Mouse (Mus musculus) adipocyte (in vitro differentiated cells): Measurements from ENCODE around the gene Dnajc16.
A peak's percentile ranks its signal among the peaks of the same experiment; 100 is the strongest.

Experiments
- DNase-seq: peaks from one replicate; pipeline ENCODE4 v3.0.0-alpha.2; 2016; ENCODE audit warnings: low spot score

The Dnajc16 gene

DNA sequence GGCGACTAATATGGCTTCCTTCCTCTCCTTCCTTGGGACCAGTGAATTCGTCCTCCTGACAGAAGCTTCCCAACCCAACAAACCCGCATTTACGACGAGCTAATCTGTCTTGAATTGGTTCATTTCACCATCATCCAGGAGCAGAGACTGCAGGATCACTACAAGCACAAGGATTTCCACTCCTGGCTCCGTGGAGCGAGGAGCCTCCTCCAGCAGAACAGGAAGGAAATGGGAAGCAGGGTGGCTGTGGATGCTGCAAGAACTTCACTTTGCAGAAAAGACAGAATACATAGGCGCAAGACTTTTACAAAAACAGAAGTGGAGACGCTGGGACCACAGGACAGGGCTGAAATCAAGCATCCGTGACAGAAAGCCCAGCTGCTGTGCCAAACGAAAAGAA, 66.1 kb downstream of the Dnajc16 start:
- DNase-seq = no peak

DNA sequence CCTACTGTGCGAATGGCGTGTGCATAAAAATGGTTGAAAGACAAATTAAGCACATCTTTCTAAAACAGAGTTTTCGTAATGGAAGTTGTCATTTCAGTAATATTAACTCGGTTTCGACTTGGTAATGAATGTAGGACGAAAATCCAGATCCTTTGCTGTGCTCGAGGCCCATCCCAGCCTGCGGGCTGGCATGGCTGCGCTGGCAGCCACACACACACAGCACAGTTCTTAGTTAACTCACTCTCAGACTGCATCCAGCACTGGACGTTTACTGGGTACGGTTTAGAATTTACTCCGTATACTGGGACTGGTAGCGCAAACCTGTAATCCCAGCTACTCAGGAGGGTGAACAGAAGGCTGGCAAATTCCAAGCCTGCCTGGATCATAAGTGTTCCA, 67.1 kb downstream of the Dnajc16 start:
- DNase-seq = no peak

DNA sequence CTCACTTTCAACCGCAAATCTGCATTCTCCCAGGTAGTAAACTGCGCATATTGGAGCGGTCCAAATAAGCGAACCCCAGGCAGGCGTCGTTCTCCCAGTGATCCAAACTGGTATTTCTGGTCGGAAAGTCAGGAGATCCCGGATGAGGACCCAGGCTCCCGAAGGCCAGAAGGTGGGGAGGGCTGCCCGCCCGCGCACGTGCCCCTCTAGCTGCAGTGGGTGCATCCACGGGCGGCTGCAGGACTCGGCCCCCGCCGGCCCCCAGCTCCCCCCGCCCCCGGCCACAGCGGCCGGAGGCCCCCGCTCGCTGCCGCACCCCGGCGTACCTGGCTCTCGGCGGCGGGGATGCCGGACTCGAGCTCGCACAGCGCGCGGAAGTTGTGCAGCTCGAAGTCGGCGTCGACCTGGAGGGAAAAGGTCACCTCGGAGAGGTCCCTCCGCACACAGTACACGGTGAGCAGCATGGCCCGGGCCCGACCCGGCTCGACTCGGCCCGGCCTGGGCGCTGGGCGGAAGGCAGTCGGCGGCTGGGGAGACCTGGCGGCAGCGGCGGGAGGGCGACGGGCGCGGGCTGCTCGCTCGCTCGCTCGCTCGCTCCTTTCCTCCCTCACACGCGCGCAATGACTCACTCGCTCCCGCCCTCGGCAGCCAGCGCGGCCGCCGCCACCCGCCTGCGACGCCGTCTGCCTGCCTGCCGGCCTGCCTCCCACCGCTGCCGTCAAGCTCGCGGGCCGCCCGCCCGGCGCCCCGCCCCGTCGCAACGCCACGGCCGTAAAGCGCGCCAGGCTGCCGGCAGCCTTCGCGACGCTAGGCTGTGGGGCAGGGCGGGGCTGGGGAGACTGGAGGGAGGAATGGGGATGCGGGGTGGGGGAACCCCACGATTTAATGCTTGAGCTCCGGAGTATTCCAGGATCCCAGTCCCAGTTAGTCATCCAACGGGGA, 67.7 kb downstream of the Dnajc16 start, which contains the start of gene Ddi2:
Ddi2 (minus strand) TSS at position 689 of the 942 bp plus-strand sequence.
- DNase-seq = peak; percentile 81

DNA sequence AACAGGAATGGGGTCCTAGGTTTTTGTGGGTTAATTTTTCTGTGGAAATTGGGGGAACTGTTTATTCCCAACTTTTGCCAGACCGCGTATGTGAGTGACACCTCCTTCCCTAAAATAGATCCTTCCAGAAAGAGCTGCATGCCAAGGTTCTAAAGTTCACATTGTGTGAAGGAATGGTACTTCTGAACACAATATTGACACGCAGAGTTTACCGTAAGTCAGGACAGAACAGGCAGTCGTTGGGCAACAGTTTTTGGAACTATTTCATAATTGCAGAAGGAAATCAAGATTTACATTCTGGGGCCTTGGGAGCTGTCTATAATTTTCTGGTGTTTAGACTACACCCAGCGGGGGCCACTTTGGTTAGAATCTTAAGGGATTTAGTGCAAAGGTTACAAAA, 68.8 kb downstream of the Dnajc16 start:
- DNase-seq = peak; percentile 82

DNA sequence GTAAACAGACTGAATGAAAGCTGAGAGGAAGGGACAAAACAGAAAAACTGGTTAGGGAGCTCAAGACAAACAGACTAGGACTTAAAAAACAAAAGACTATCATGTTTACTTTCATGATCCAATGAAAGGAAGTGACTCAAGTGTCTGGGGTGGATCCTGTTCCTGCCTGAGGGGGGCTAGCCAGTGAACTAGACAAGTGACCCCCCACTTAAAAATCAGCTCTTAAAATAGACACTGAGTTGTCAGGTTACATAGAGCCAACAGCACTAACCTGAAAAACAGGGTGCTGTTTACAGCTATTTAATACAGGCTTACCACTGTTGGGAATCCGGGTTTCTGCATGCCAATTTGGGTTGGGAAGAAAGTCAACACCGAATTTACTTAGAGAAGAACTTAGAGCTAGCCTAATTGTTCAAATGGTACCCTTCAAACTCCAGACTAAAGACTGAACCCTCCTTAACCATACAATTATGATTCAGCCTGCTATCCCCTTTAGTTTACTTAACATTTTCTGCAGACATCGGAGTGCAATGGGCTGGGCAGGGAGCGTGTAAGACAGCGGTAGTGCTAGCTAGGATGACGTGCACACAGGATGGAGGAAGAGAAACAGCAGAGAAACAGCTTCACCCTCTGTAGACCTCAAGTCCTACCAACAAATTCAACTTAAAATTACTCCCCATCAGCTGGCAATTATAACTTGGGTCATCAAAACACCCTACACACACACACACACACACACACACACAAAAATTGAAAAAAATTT, 69.8 kb downstream of the Dnajc16 start:
- DNase-seq = no peak

DNA sequence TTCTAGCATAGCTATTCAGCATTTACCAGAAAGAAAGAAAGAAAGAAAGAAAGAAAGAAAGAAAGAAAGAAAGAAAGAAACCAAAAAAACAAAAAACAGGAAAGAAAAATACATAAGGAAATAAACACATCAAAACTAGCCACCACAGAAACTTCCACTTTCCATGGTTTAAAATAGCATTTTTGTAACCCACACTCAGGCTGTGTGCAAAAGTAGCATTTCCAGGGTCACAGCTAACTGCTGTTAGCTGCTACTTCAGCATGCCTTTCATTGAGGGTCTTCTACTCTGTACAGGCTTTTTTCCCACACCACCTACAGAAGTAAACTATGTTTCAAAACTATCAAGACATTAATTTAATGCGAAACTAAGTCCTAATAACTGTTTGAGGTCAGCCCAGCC, 71.4 kb downstream of the Dnajc16 start:
- DNase-seq = no peak

DNA sequence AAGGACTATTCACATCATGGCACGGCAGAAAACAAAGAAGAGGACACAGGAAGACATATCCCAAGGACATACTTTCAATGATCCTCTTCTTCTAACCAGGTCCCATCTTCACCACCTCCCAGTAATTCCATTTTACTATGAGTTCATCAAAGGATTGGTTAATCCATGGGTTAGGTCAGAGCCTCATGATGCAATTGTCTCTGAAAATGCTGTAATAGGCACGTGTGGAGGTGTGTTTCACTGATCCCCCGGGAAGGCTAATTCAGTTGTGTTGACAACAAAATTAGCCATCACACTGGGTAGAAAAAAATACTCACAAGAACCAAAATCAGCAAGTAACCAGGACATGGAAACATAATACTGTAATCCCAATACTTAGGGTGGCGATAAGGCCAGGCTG, 73.1 kb downstream of the Dnajc16 start:
- peak; percentile 28 for DNase-seq

DNA sequence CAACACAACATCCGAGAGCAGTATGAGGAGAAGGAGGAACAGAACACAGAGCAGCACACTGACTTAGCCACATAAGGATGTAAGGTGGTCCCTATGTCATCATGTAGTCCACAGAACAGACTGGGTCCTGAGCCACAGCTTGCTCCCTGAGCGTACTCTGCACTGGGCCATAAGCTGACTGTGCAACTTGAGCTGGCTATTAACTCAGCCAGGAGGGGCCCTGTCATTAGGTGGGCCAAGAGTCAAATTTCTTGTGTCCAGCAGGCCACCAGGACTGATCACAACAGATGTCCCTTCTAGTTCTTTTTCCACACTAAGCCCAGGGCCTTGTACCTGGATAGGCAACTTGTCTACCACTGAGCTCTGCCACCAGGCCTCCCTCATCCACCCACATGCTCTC, 75.7 kb downstream of the Dnajc16 start:
- DNase-seq = peak; percentile 40

DNA sequence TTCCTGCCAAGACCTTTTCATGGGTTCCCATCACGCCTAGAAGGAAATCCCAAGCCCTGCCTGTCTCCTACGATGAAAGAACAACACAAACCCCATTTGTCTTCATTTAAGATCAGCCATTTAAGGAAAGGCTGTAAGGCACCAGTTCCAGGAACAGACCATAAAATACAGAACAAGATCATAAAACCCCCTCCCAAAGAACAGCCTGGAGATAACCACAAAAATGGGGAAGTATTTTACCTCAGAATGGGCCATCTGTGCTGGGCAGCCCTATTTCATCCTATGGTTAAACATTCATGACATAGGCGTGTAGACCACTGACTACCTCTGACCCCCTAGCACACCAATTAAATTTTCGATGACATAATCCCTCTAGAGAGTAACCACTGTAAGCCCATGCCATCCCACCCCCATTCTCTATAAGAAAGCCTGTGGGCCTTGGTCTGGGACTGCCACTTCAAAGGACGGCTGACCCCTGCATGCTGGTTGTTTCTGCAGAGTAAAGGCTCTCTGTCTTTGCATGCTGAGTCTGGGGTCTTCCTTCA, 77.1 kb downstream of the Dnajc16 start:
- no peak for DNase-seq

DNA sequence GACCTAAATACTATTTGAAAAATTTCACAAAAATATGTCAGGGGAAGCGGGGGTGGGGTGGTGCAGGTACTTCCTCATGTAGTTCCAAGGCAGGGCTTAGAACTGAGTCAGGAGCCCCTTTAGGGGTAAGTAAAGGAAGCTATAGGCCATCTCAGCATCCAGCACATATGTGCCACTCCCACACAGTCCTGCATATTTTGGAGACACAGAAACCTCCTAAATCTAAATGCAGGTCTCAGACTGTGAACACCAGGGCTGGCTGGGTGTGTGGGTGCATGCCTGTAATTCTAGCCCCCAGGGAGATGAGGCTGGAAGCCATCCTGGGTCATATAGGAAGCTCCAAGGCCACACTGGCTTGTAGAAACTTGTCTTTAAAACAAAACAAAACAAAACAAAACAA, 79.5 kb downstream of the Dnajc16 start:
- DNase-seq = no peak
